Mouse (Mus musculus) kidney, embryonic 14.5 days (tissue): ENCODE data around the gene Fgf11. TPM values are rescaled to one million over a fixed set of nuclear protein-coding genes. Genes with fewer than 3 reads are reported as not detected.

Source experiments
- polyA plus RNA-seq: library from polyadenylated mRNA; unstranded; fragments of >200 nt; fragmentation: Nextera tagmentation; extraction: Ambion mirVana; gene quantifications from 2 replicates; pipeline ENCODE4 v1.2.1, GENCODE M21; 2014

Gene Fgf11
- polyA plus RNA-seq, 1 experiment from 2014 or later: 1.9 TPM

Other genes starting within 250 kb of the Fgf11 start
- 3.9 and 9.0 TPM in 2 replicates for gene Efnb3, start 241.7 kb downstream of the Fgf11 start, polyA plus RNA-seq
- gene Wrap53, start 221.6 kb downstream of the Fgf11 start, polyA plus RNA-seq: 26.9 and 31.9 TPM in 2 replicates
- gene Trp53, start 221.5 kb downstream of the Fgf11 start, polyA plus RNA-seq: 214 and 219 TPM in 2 replicates
- gene Atp1b2, start 195.9 kb downstream of the Fgf11 start, polyA plus RNA-seq: 7.6 and 11.4 TPM in 2 replicates
- gene Shbg, start 184.0 kb downstream of the Fgf11 start, polyA plus RNA-seq: not detected in 2 replicates
- 16.9 and 22.6 TPM in 2 replicates for gene Sat2, start 179.8 kb downstream of the Fgf11 start, polyA plus RNA-seq
- 30.7 and 33.3 TPM in 2 replicates for gene Fxr2, start 168.9 kb downstream of the Fgf11 start, polyA plus RNA-seq
- gene Sox15, start 146.5 kb downstream of the Fgf11 start, polyA plus RNA-seq: 0.51 TPM in 1 of 2 replicates, not detected in the other
- gene Mpdu1, start 139.2 kb downstream of the Fgf11 start, polyA plus RNA-seq: 42.3 and 71.8 TPM in 2 replicates
- gene Cd68, start 135.7 kb downstream of the Fgf11 start, polyA plus RNA-seq: 8.5 and 10.5 TPM in 2 replicates
- gene Eif4a1, start 129.4 kb downstream of the Fgf11 start, polyA plus RNA-seq: 729 and 1,177 TPM in 2 replicates
- gene Senp3, start 119.8 kb downstream of the Fgf11 start, polyA plus RNA-seq: 95.2 and 102 TPM in 2 replicates
- gene Tnfsf13, start 116.1 kb downstream of the Fgf11 start, polyA plus RNA-seq: 0.34 and 0.60 TPM in 2 replicates
- 6.9 and 8.6 TPM in 2 replicates for gene Tnfsf12, start 106.0 kb downstream of the Fgf11 start, polyA plus RNA-seq
- gene Tnfsfm13, start 105.8 kb downstream of the Fgf11 start, polyA plus RNA-seq: 4.6 and 4.9 TPM in 2 replicates
- 30.2 and 58.4 TPM in 2 replicates for gene Polr2a, start 43.2 kb downstream of the Fgf11 start, polyA plus RNA-seq
- gene Slc35g3, start 39.9 kb downstream of the Fgf11 start, polyA plus RNA-seq: 0.23 and 0.36 TPM in 2 replicates
- gene Zbtb4, start 35.9 kb downstream of the Fgf11 start, polyA plus RNA-seq: 2.0 and 2.2 TPM in 2 replicates
- gene Chrnb1, start 5.9 kb downstream of the Fgf11 start, polyA plus RNA-seq: 4.6 and 6.5 TPM in 2 replicates
- gene Tmem102, start 3.8 kb upstream of the Fgf11 start, polyA plus RNA-seq: 6.4 and 7.7 TPM in 2 replicates
- gene Gm39566, start 13.4 kb upstream of the Fgf11 start, polyA plus RNA-seq: not detected in 2 replicates
- not detected in 2 replicates for gene Spem2, start 16.6 kb upstream of the Fgf11 start, polyA plus RNA-seq
- gene Spem1, start 20.3 kb upstream of the Fgf11 start, polyA plus RNA-seq: 0.27 TPM in 1 of 2 replicates, not detected in the other
- 7.8 and 8.5 TPM in 2 replicates for gene Nlgn2, start 35.9 kb upstream of the Fgf11 start, polyA plus RNA-seq
- gene Tmem256, start 36.7 kb upstream of the Fgf11 start, polyA plus RNA-seq: 354 and 512 TPM in 2 replicates
- 84.3 and 105 TPM in 2 replicates for gene Plscr3, start 44.5 kb upstream of the Fgf11 start, polyA plus RNA-seq
- 2.3 and 4.9 TPM in 2 replicates for gene Tnk1, start 56.9 kb upstream of the Fgf11 start, polyA plus RNA-seq
- not detected in 2 replicates for gene Tmem95, start 76.2 kb upstream of the Fgf11 start, polyA plus RNA-seq
- gene Kctd11, start 79.5 kb upstream of the Fgf11 start, polyA plus RNA-seq: 3.8 and 6.4 TPM in 2 replicates
- gene Acap1, start 93.7 kb upstream of the Fgf11 start, polyA plus RNA-seq: 0.20 and 0.28 TPM in 2 replicates
- 12.4 and 15.1 TPM in 2 replicates for gene 2810408A11Rik, start 99.1 kb upstream of the Fgf11 start, polyA plus RNA-seq
- gene Neurl4, start 99.2 kb upstream of the Fgf11 start, polyA plus RNA-seq: 13.0 and 16.3 TPM in 2 replicates
- 73.4 and 82.0 TPM in 2 replicates for gene Gps2, start 112.0 kb upstream of the Fgf11 start, polyA plus RNA-seq
- gene Eif5a, start 120.1 kb upstream of the Fgf11 start, polyA plus RNA-seq: 2,108 and 2,169 TPM in 2 replicates
- gene Ybx2, start 133.9 kb upstream of the Fgf11 start, polyA plus RNA-seq: 10.1 and 10.7 TPM in 2 replicates
- 11.7 and 14.1 TPM in 2 replicates for gene Slc2a4, start 146.3 kb upstream of the Fgf11 start, polyA plus RNA-seq
- gene Cldn7, start 162.9 kb upstream of the Fgf11 start, polyA plus RNA-seq: 117 and 132 TPM in 2 replicates
- gene Ctdnep1, start 179.3 kb upstream of the Fgf11 start, polyA plus RNA-seq: 34.5 and 50.1 TPM in 2 replicates
- 117 and 141 TPM in 2 replicates for gene Elp5, start 180.7 kb upstream of the Fgf11 start, polyA plus RNA-seq
- gene Gabarap, start 189.3 kb upstream of the Fgf11 start, polyA plus RNA-seq: 426 and 499 TPM in 2 replicates
- gene Phf23, start 193.9 kb upstream of the Fgf11 start, polyA plus RNA-seq: 48.5 and 63.1 TPM in 2 replicates
- 28.2 and 34.9 TPM in 2 replicates for gene Dvl2, start 198.7 kb upstream of the Fgf11 start, polyA plus RNA-seq
- gene Acadvl, start 213.6 kb upstream of the Fgf11 start, polyA plus RNA-seq: 41.1 and 58.4 TPM in 2 replicates
- gene Dlg4, start 215.1 kb upstream of the Fgf11 start, polyA plus RNA-seq: 13.2 and 16.4 TPM in 2 replicates